Mouse (Mus musculus): ENCODE results near the gene Map2k1. TPM values are rescaled to one million over a fixed set of nuclear protein-coding genes. Genes with fewer than 3 reads are reported as not detected.

Gene Map2k1
- polyA plus RNA-seq (2015; fragmentation: Nextera tagmentation; extraction: Ambion mirVana): 99.2 and 111 TPM in 2 replicates

DNA sequence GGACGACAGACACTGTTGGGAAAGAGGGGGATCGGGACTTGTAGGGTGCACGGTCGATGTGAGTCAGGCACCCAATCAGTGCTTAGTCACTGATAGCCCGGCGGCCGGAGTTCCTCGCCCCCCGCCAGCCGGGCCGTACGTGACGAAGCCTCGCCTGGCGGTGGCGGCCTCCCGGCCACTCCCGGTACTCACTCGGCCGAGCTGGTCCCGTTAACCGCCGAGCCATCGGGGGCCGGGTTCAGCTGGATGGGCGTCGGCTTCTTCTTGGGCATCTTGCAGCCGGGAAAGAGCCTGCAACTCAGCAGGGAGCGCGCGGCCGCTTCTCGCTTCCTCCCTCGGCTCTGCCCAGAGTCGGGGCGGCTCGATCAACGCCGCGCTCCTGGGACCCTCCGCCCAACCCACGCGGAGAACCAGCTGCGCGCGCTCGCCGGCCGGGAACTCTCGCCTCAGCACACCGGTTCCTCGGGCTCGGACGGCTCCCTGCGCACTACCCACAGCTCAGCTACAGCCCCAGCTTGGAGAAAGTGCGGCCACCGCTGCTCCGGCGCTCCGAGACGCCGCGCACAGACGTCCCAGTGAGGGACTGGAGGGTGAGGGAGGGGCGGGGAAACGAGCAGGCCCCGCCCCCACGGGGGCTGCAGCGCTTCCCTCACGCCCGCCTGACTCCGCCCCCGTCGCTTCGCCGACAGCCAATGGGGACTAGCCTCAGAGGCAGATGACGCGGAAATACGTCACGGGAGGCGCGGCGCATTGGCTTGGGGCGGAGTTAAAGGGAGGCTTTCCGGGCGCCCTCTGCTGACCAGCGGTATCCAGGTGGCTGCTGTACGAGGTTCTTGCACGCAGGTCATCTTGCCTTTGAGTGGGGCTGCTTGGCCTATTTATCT lies at the start of gene Map2k1:
Gene Map2k1, minus strand, starts transcription at position 611 of the 884 bp plus-strand sequence.

GRCm38 (mm10) chr9:64281105-64281780 lies 27.8 kb upstream of the Map2k1 start, which contains the start of gene Tipin:
Tipin (plus strand) TSS chr9:64281581.

DNA sequence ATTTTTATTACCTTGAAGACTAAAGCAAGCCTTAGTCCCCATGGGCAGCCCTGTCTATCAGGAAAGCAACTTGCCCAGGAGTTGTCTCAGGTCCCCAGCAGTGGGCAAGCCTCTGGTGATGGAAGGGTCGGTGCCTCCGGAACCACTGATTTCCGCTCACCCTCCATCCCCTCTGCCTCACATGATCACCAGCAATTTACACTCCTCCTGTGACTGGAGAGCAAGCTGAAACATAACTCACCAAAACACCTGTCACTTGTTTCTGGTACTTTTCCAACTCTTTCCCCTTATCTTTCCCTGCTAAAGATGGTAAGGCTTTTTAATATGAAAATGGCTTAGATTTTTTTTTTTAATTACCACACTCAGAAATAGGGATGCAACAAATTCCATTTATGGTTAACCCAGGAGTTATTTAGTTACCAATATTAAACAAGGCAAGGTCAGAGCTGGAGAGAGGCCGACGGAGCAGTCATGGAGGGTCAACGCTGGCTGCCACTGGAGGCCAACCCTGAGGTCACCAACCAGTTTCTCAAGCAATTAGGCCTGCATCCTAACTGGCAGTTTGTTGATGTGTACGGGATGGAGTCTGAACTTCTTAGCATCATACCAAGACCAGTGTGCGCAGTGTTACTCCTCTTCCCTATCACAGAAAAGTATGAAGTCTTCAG lies 18.5 kb downstream of the Map2k1 start, which contains the start of gene Uchl4:
Gene Uchl4, plus strand, starts transcription at position 434 of the 668 bp plus-strand sequence.

DNA sequence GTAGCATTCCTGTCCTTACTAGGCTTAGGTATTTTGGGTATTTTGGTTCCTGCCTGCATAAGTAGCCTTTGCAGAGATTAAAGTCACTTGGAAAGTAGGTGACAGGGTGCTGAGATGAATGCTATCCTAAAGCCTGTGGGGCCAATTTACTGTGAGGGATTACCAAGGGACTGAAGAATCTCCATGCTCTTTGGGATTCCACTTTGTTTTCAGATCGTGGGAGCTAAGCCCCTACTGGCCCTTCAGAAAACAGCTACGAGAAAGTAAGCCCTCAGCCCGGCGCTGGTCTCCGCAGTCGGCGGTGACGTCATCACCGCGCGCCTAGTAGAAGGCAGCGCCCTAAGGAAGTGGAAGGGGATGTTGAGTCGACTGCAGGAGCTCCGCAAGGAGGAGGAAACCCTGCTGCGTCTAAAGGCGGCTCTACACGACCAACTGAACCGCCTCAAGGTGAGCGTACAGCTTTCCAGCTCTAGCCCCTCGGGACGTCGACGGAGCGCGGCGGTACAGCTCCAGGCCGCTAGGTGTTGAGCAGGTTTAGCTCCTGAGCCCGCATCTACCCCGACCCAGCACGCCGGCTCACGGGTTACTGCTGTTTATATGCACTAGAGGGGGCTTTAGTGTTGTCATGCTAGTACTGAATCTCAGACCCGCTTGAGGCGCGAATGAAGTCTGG lies 74.3 kb downstream of the Map2k1 start, which contains the start of gene Snapc5:
Gene Snapc5, plus strand, starts transcription at position 301 of the 673 bp plus-strand sequence.

DNA sequence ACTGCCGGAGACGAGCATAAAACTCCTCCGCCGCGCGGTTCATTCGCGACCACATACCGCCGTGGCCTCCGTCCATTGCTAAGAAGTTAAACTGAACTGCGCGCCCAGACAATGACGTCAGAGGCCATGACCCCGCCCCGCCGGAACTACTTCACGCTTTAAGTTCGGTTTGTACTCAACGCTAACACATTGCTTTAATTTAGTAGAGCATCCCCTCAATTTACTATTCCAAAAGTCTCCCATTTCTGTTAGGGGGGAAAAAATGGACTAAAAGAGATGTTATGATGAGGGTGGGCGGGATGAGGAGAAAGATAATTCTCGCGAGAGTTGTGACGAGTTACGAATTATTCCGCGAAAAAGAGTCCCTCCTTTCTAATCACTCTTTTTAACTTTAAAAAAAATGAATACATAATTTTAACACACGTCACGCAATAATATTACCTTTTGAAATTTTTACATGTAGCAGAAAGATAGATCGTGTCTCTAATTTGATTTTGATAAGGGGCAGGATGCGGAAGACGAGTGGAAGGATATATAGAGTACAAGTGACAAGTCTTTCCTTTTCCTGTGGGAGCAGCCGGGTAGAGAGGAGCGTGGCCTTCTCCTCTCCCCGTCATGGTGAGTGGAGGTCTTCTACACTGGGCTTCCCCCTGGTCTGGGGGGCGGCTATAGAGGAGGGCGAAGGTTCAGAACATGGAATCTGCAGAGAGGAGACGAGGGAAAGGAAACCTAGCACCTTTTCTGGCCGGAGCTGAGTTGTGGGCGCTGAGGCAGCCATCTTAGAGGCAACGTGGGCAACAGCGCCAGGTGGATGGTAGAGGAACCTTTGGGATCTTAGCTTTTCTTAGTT lies 80.4 kb downstream of the Map2k1 start, which contains the start of the genes Zwilch and Rpl4:
Gene Zwilch, minus strand, starts transcription at position 289 of the 850 bp plus-strand sequence.
Gene Rpl4, plus strand, starts transcription at position 560 of the 850 bp plus-strand sequence.

Small RNA genes within 50 kb of the gene (microRNA-seq; reads per million reads assigned to microRNA genes)
- gene Gm24106: not detected

Other genes starting within 250 kb of the Map2k1 start
- 5.6 and 6.3 TPM in 2 replicates for gene Smad6, start 231.6 kb downstream of the Map2k1 start, polyA plus RNA-seq (2015; fragmentation: Nextera tagmentation; extraction: Ambion mirVana)
- 0.08 and 0.17 TPM in 2 replicates for gene Lctl, start 136.5 kb downstream of the Map2k1 start, polyA plus RNA-seq (2015; fragmentation: Nextera tagmentation; extraction: Ambion mirVana)
- 4.7 and 6.1 TPM in 2 replicates for gene Zwilch, start 80.5 kb downstream of the Map2k1 start, polyA plus RNA-seq (2015; fragmentation: Nextera tagmentation; extraction: Ambion mirVana)
- 894 and 938 TPM in 2 replicates for gene Rpl4, start 80.3 kb downstream of the Map2k1 start, polyA plus RNA-seq (2015; fragmentation: Nextera tagmentation; extraction: Ambion mirVana)
- gene Snapc5, start 74.4 kb downstream of the Map2k1 start, polyA plus RNA-seq (2015; fragmentation: Nextera tagmentation; extraction: Ambion mirVana): 28.0 and 29.6 TPM in 2 replicates
- gene Uchl4, start 18.4 kb downstream of the Map2k1 start, polyA plus RNA-seq (2015; fragmentation: Nextera tagmentation; extraction: Ambion mirVana): 1.3 TPM in 2 replicates
- 77.1 and 99.1 TPM in 2 replicates for gene Tipin, start 27.9 kb upstream of the Map2k1 start, polyA plus RNA-seq (2015; fragmentation: Nextera tagmentation; extraction: Ambion mirVana)
- gene Dis3l, start 87.7 kb upstream of the Map2k1 start, polyA plus RNA-seq (2015; fragmentation: Nextera tagmentation; extraction: Ambion mirVana): 9.6 and 11.5 TPM in 2 replicates
- gene Megf11, start 132.0 kb upstream of the Map2k1 start, polyA plus RNA-seq (2015; fragmentation: Nextera tagmentation; extraction: Ambion mirVana): 0.41 and 0.42 TPM in 2 replicates

Data from urinary bladder, postnatal 0 days (tissue).